Mouse (Mus musculus): ENCODE measurements at regions not wholly inside any gene's neighbourhood (a gene's known extent, or its start where the extent isn't known, plus 50 kb on each side); places are given as distances from the start of the nearest gene placed in this dataset.

DNA sequence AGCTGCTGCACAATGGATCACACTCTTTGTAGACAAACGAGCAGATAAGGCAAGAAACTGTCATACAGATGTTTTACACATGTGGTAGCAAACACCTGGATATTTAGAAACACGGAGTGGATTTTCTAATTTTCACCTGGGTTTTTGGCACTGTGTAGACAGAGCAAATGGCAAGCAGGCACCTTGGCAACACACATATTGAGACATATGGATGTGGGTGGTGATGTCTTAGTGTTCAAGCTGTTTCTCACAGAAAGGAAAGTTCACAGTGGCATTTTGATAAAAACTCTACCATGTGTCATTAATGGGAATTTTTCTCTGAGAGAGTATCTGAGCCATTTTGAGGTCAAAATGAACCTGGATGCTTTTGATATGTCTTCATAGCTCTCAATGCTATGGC is 417.9 kb upstream of the Megf9 start:
- no peak for DNase-seq (ENCODE audit: inconsistent ontology term)

DNA sequence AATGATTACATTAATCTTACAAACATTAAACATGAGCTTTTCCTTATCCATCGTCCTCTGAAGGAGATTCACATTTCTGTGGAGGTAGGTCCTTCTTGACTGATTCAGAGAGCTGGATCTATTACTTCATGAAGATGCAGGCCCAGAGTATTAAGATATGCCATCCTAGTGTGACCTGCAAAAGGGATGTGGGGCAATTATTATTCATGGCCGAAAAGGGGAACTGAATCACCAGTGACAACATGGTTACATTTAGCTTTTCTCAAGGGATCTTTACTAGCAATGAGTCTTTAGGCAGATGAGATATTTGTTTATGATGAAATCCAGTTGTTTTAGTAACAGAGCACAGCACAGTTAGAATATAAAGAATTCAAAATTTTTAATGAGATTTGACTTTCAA is 405.4 kb upstream of the Megf9 start:
- no peak for DNase-seq (ENCODE audit: inconsistent ontology term)

DNA sequence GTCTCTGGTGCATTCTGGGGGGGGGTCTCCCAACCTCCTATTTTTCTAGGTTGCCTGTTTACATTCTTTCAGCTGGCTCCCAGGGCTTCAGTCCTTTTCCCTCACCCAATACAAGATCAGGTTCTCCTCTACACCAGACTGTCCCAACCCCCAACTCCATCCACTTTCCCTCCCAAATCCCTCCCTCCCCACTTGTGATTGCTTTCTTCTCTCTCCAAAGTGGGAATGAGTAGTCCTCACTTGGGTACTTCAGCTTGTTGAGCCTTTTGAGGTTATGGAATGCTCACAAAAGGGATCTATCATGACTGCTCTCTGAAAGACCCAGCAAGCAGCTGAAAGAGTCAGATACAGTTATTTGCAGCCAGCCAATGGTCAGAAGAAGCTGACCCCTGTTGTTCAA is 399.3 kb upstream of the Megf9 start:
- no peak for DNase-seq (ENCODE audit: inconsistent ontology term)

DNA sequence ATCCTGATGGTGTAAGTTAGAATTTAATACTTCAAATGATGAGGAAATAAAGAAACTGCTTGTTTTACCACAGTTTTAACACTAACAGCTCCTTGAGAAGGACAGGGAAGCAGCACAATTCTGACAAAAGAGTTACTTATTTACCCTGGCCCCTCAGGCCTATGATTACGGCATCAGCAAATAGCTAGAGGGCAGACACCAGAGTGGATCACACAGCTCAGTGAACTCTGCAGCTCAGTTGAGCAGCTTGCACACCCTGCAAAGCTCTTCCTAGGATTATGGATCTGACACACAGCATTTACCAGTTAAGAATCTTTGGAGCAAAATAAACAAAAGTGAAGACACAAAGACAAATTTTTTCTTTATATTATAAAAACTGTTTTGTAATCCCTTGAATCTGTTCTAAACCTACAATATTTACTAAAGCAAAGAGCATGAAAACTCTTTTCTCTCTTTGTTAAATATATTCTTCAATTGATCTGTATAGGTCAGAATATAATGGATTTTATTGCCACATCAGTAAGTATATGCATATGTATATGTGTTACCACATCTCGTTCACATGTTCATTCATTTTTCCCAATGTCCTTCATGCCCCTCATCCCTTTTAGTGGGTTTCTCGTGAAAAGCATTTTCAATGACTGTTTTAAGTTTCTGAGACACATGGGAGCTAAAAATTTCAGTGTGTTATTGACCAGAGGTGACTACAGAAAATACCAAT is 387.3 kb upstream of the Megf9 start:
- DNase-seq (ENCODE audit: inconsistent ontology term): peak; percentile 27

DNA sequence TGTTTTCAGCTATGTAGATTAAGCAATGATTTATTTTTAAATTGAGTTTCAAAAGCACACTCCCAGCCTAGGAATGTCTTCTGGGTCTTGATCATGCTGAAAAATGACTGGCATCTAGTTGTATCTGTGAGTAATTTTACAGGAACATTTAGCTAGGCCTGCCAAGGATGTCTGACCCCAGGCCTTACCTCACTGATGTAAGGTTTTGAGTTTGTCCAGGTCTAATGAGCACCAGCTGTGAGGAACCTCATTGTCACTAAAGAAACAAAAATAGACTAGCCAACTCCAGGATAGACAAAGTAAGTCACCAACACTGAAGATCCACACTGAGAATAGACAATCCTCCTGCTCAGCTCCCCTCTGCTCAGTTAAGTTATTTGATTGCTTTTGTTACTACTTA is 379.8 kb upstream of the Megf9 start:
- peak; percentile 77 for DNase-seq (ENCODE audit: inconsistent ontology term)

DNA sequence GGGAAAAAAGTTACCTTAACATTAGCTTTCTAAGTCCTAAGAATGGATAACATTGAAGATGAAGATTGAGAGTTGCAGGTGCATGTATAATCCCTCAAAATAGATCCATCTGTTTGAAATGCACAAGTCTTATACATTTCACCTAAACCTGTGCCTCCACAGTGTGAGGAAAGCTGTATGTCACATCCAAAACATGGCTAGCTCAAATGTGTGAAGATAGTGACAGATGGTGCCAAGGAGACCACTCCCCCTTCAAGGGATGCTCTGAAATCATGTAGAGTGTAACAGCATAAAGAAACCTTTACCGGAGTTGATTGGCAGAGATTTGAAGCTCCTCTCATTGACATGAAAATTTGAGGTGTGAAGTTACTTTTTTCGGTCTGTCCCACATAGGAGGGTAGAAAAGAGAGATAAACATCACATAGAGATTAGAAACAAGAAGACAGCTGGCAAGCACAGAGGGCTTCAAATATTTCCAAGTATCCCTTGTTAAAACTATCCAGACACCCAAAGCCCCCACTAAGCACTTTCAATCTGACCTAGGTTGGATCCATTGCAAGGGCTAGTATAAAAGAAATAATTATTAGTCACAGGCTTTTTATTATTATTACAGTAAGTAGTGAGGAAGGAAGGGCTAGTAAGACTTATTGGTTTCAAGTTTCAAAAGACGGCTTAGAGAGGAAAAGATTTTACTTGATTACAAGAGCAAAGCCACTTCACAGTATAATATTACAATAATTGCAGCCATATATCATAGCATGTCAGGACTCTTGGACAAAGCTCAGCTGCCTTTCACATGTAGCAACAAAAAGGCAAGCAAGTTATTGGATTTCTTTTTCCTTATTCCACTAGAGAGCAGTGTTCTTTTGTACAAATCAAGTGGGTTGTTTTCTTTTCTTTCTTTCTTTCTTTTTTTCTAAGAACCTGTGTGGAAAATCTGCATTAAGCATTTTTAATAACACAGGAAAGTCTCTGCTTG is 372.3 kb upstream of the Megf9 start:
- DNase-seq (ENCODE audit: inconsistent ontology term): peak; percentile 6
